Mouse (Mus musculus) adrenal gland, adult 10 weeks (tissue): ENCODE results near the gene Tnnt3. TPM values are rescaled to one million over a fixed set of nuclear protein-coding genes. Genes with fewer than 3 reads are reported as not detected.

Source experiments
- polyA plus RNA-seq: library from polyadenylated mRNA; stranded (reverse); fragments of 350-450 nt; fragmentation: Illumina TruSeq; extraction: RNeasy Lipid Tissue Mini Kit (QIAGEN cat#74804); gene quantifications from one replicate; pipeline ENCODE4 v1.2.3, GENCODE M21; 2014; ENCODE audit warnings: low read depth, low replicate concordance

The Tnnt3 gene
- polyA plus RNA-seq, result 37.0 TPM

DNA sequence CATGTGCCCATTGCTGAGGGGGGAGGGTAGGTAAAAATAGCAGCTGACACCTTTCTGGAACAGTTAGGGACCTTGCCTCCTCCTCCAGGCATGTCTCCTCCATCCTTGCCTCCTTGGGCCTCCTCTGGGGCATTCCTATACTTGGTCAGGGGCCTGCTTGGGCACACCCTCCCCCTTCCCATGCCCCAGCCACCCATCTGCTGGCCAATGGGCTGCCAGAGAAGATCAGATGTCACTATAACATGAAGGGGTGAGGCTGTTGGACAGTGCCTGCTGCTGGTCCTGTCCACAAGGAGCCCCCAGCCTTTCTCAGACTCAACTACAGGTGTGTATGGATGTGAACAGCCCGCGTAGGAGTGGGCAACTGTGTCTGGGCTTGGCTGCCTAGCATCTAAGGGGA lies at the start of gene Tnnt3:
Tnnt3 (plus strand) TSS at position 262 of the 400 bp plus-strand sequence.

DNA sequence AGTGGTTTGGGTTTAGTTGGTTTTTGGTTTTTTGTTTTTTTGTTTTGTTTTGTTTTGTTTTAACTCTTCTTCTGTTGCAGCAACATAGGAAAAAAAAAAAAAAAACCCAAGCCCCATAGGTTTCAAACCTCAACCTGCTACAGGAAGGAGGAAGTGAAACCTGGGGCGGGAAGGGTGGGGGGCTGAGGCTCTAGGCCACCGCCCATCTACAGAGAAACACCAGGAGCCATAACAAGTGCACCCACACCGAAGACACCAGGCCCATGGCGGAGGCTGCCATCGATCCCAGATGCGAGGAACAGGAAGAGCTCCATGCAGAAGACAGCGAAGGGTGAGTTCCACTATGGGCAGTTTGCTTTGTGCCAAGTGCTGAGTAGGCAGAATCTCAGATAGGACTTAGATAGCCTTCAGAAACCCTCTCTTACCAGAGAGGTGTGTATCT lies 38.0 kb upstream of the Tnnt3 start, which contains the start of gene Lsp1:
Lsp1 (plus strand) TSS at position 174 of the 442 bp plus-strand sequence.

DNA sequence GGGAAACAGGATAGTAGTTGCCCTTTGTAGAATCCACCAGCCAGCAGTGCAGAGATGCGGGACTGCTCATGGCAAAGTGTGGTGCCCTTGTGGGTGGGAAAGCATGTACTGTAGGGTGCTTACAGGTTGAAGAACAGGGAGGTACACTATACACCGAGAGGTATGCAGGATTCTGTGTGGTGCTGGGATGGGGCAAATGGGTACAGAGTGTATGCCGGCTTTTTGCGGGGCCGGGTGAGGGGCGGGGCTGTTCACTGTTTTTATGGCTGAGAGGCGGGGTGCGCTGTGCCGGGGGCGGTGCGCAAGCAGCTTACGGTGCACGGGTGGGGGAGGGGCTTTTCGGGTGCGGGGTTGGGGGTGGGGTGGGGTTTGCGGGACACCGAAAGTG lies 34.0 kb downstream of the Tnnt3 start, which contains the start of gene Mrpl23:
Mrpl23 (plus strand) TSS at position 16 of the 388 bp plus-strand sequence.

Other genes starting within 250 kb of the Tnnt3 start
- not detected for gene Gm2431, start 240.5 kb upstream of the Tnnt3 start, polyA plus RNA-seq
- not detected for gene Gm4559, start 224.5 kb upstream of the Tnnt3 start, polyA plus RNA-seq
- gene Krtap5-1, start 201.7 kb upstream of the Tnnt3 start, polyA plus RNA-seq, result not detected
- gene Krtap5-4, start 195.3 kb upstream of the Tnnt3 start, polyA plus RNA-seq, result not detected
- not detected for gene Ifitm10, start 125.1 kb upstream of the Tnnt3 start, polyA plus RNA-seq
- 31.1 TPM for gene Gm49369, start 116.2 kb upstream of the Tnnt3 start, polyA plus RNA-seq
- gene Ctsd, start 110.8 kb upstream of the Tnnt3 start, polyA plus RNA-seq, result 97.6 TPM
- not detected for gene Syt8, start 64.0 kb upstream of the Tnnt3 start, polyA plus RNA-seq
- gene Tnni2, start 57.0 kb upstream of the Tnnt3 start, polyA plus RNA-seq, result 4.4 TPM
- 3.0 TPM for gene Lsp1, start 38.0 kb upstream of the Tnnt3 start, polyA plus RNA-seq
- 3.2 TPM for gene Mrpl23, start 33.9 kb downstream of the Tnnt3 start, polyA plus RNA-seq
- gene Igf2, start 168.0 kb downstream of the Tnnt3 start, polyA plus RNA-seq, result 12.1 TPM
- gene Gm49394, start 171.1 kb downstream of the Tnnt3 start, polyA plus RNA-seq, result not detected
- not detected for gene Ins2, start 244.5 kb downstream of the Tnnt3 start, polyA plus RNA-seq